Mouse (Mus musculus): ENCODE measurements around the gene Hoxc10.

The Hoxc10 gene

GRCm38 (mm10) chr15:102992206-102992605, 25.6 kb downstream of the Hoxc10 start:
- DNase-seq = no peak

DNA sequence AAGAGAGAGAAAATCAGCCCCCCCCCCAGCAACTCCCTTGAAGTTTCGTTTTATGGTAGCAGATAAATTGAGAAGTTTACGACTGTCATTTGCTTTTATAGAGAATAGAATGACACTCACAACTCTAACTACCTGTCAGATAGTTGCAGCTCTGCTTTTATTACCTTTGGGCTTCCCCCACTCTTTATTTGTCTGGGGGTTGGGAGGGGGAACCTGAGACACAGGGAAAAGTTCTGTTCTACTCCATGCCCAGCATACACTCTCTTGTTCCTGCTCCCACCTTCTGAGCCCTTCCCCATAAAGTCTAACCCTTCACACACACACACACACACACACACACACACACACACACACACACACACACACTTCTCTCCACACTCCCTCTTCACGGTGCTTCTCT, 26.3 kb downstream of the Hoxc10 start:
- no peak for DNase-seq

DNA sequence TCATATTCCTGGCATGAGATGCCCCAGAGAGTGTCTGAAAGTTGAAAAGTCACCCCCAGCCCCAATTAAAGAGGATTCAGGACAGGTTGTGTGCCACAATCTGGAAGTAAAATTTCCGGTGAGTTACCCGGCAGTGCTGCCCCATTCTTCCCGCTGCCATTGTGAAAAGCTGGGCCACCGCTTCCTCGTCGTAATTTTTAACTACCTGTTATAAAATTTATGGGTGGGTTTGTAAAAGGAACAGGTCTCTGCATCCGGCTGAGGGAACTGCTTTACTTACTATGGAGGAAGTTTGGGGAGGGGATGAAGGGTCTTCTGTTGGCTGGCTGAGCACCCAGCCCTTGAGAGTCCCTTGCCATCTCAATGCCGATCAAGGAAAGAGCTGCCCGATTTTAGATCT, 30.0 kb downstream of the Hoxc10 start:
- DNase-seq = no peak

DNA sequence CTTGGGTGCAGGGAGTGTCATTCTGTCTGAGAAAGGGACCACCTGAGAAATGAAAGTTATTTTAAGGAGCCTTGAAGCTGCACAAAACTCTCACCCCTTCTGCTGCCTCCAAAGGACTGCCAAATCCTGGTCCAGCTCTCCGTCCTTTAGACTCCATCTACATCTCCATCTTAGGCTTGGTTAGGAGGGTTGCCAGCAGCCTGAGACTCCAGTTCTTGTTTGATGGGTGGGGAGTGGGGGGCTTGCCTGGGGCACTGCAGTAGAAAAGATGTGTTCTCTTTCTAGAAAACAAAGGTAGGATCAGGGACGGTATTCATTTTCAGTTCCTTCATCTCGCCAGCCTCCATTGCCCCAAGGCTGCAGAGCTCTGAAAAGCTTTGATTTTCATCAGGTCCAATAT, 30.8 kb downstream of the Hoxc10 start:
- no peak for DNase-seq

GRCm38 (mm10) chr15:102997939-102998355, 31.4 kb downstream of the Hoxc10 start, which contains the start of gene Hoxc6:
TSS of gene Hoxc6 (plus strand) at chr15:102998257.
- no peak for DNase-seq

DNA sequence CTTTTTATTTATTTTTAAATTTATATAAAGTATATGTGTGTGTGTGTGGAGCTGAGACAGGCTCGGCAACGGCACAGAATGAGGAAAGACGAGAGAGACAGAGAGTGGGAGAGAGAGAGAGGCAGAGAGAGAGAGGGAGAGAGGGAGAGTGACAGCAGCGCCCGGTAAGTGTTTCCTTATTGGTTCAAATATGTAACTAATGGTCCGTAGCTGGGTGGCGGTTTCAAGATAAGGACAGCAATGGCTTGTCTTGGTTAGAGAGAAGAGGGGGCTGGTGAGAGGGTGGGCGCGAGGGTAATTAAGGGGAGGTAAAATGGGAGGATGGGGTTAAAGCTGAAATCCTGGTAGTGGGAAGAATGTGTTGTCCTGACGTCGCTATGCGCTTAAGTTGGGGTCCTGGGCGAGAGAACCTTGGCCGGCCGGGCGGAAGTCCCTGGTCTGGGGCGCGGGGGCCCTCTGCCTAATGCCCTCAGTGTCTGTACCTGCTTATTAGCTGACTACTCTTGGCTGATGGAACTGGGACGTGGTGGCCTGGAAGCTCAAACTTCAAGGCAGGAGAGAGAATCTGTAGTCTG, 32.1 kb downstream of the Hoxc10 start:
- no peak for DNase-seq

DNA sequence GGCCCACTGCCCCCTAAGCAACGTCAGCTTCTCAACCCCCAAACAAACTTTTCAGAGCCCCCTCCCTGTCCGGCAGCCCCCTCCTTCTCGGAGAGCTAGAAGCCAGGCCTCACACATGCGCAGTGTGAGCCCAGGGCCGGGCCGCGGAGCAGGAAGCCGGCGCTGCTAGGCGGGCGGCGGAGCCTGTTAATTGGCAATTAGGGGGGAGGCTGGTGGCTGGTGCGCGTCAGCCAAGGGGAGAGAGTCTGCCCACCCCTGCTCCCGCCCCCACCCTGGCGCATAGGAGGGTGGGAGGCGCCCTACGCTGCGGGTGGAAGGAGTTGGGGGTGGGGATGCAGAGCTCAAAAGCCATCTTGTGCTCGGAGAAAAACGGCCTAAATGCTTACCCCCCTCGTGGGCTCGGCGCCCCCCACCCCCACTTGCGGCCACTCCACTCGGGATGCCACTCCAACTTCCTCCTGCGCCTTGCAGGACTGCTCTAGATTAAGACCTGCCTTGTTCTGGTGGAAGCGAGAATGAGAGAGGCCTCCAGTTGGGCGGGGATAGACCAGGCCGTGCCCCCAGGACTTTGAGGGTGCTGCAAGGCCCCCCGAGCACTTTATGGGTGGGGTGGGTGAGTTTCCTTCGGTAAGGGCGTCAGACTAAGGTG, 32.7 kb downstream of the Hoxc10 start:
- DNase-seq = no peak

- no peak for DNase-seq
Measured at GRCm38 (mm10) chr15:102999955-103000354, 33.4 kb downstream of the Hoxc10 start.

- no peak for DNase-seq
Measured at GRCm38 (mm10) chr15:103000501-103000901, 33.9 kb downstream of the Hoxc10 start.

GRCm38 (mm10) chr15:103001370-103001769, 34.8 kb downstream of the Hoxc10 start:
- no peak for DNase-seq

- DNase-seq = no peak
Measured at GRCm38 (mm10) chr15:103002156-103002555, 35.6 kb downstream of the Hoxc10 start.

- no peak for DNase-seq
Measured at GRCm38 (mm10) chr15:103002821-103003448, 36.3 kb downstream of the Hoxc10 start.

- DNase-seq = no peak
Measured at GRCm38 (mm10) chr15:103005308-103005707, 38.7 kb downstream of the Hoxc10 start.

GRCm38 (mm10) chr15:103005797-103006196, 39.2 kb downstream of the Hoxc10 start:
- DNase-seq = no peak

DNA sequence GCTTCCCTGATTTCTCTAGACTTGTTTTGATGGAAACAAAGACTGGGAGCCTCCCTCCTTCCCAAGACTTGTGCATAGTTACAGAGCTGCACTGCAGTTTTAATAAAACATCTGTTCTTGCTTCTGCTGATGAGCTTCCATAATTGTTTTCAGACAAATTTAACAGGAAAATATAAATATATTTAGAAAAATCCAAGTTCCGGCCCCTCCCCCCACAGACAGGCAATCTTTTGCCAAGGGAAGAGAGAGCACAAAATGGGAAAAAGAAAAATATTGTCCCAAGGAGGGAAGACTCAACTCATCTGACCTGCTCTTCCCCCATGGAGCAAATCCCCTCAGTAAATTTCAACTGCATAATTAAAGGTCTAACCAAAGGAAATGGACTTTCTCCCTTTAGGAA, 39.7 kb downstream of the Hoxc10 start:
- no peak for DNase-seq

DNA sequence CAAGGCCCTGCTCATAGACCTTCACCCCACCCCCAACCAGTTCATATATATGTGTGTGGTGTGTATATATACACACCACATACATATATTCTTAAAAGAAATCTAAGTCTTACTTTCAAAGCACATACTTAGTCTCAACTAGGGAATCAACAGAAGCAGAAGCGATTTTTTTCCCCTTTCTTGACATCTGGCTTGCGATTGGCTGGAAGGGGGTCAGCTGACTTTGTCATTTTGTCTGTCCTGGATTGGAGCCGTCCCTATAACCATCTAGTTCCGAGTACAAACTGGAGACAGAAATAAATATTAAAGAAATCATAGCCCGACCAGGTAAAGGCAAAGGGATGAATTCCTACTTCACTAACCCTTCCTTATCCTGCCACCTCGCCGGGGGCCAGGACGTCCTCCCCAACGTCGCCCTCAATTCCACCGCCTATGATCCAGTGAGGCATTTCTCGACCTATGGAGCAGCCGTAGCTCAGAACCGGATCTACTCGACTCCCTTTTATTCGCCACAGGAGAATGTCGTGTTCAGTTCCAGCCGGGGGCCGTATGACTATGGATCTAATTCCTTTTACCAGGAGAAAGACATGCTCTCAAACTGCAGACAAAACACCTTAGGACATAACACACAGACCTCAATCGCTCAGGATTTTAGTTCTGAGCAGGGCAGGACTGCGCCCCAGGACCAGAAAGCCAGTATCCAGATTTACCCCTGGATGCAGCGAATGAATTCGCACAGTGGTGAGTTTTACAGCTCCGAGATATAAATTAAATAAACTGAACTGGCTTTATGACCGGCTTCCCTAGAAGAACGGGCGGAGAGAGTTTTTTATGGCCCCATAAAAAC, 42.9 kb downstream of the Hoxc10 start:
- DNase-seq = no peak

DNA sequence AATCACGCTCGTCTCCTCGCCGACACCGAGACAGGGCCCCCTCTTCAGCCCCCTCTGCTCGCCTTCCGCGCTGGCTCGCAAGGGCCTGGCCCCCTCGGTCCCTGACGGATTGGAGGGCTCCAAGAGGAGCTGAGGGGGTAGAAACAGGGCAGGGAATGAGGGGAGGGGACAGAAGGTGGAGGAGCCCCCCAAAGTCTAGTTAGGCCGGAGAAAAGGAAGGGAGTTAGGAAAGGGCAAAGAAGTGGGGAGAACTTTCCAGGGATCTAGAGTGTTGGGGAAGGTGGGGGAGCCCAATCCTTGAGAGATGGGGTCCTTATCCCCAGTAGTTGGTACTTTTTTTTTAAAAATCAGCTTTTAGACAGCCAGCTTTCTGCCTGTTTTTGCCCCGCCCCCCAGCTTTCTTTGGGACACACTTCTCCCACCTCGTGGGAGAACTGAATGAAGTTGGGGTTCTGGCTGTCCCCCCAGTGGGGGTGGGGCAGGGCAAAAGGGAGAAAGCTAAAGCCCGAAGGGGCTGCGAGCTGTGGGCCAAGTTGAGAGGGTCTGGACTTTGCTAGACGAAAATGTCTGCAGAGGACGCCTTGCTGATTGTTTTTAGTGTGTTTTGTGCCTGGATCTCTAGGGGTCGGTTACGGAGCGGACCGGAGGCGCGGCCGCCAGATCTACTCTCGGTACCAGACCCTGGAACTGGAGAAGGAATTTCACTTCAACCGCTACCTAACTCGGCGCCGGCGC, 43.7 kb downstream of the Hoxc10 start:
- DNase-seq = no peak

DNA sequence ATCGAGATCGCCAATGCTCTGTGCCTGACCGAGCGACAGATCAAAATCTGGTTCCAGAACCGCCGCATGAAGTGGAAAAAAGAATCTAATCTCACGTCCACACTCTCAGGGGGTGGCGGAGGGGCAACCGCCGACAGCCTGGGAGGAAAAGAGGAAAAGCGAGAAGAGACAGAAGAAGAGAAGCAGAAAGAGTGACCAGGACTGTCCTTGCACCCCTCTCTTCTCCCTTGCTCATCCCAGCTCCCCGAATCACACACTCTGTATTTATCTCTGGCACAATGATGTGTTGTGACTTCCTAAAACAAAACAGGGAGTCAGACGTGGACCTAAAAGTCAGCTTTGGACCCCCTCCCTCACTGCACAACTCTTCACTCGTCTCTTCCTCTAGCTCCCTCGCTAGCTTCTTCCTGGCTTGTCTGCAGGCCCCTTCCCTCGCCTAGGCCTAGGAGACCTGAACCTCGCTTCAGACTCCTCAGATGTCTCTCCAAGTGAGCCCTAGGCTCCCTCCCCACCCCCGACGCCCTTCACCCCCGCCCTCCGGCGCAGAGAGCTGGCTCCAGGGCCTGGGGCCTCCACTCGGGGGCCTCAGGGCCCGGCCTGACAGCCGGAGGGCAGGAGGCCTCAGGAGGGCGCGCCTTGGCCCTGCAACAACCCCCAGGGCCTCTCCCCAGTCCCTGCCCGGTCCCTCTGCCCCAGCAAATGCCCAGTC, 44.4 kb downstream of the Hoxc10 start:
- DNase-seq = no peak

DNA sequence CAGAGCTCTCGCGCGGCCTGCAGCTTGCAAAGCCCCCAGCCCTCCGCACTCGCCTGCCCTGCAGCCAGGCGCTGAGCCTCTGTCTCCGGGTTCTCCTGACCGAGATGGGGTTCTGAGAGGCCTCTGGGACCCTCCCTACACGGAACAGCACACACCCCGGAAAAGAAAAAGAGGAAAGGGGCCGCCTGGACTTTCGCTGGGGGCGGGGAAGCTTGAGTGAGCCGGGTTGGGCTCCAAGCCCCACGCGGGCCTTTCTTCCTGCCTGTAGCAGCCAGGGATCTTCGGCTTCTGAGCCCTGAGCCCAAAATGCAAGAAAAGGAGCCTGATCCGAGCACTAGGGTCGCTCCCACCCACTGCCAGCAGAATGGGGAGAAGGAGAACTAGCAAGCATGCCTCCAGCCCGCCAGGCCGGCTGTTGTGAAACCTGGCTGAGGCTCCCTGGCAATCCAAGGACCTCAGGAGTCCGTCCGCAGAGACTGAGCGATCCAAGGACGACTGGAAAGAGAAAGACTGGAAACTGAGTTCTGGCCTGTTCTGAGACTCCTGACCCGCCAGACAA, 45.4 kb downstream of the Hoxc10 start:
- DNase-seq = no peak

DNA sequence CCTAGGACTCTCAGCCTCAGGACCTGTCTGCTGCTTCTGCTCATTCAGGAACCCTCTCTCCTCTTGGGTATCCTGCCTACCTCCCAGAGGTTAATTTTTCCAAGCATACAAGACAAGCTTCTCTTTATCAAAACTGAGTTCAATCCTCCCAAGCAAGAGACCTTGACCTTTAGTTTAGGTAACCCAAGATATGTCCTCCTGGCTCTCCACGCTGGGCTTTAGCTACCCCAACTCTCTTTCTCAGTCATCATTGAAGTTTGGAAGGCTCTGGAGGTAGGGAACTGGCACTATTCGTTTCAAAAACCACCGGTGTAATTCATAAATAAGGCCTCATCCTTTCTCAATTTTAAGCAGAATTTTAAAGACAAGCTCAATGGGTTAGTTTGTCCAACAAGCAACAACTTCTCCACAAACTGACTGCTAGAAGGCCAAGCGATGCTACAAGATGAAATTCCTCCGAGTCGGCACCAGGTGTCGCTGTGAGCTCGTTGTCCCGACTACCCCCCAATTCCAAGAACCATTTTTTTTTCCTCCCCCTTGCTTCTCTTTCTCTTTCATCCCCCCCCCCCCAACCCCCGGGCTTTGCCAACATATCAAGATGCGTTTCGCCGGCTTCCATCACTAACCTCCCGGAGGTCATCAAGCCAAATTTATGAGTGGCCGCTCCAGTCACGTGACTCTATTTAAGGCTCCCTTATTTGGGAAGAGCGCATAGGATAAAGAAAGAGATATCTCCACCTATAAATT, 46.8 kb downstream of the Hoxc10 start:
- DNase-seq = no peak
